Mouse (Mus musculus) stomach, postnatal 0 days (tissue): ENCODE results near the gene Gfra1.

ENCODE experiments used
- CTCF ChIP-seq: IDR thresholded peaks from 2 replicates; pipeline ENCODE4 v1.5.1; 2016; ENCODE audit warnings: antibody characterized with exemption, low read depth, mild to moderate bottlenecking, moderate library complexity
- EP300 ChIP-seq: optimal IDR thresholded peaks from 2 replicates; pipeline ENCODE3; 2016; ENCODE audit warnings: antibody characterized with exemption

GRCm38 (mm10) chr19:58301105-58301504 is 154.6 kb downstream of the Gfra1 start:
- TF ChIP-seq CTCF (no peak), EP300 (no peak)
